Mouse (Mus musculus) hindbrain, embryonic 12.5 days (tissue): ENCODE measurements at regions not wholly inside any gene's neighbourhood (a gene's known extent, or its start where the extent isn't known, plus 50 kb on each side); places are given as distances from the start of the nearest gene placed in this dataset.

Experiments
- ATAC-seq: fragments of 200-750 bp; cut with Nextera tagmentation; 2 replicates; pipeline ENCODE4 v1.8.0; 2017; ENCODE audit warnings: moderate TSS enrichment; ENCODE audit not compliant: low FRiP score
- H3K27ac ChIP-seq: fragments of 300-500 bp; sonication (generic); 2 replicates; pipeline ENCODE4 v1.5.1; 2016; ENCODE audit warnings: mild to moderate bottlenecking
- H3K27me3 ChIP-seq: fragments of 300-500 bp; sonication (generic); 2 replicates; pipeline ENCODE4 v1.6.1; 2016; ENCODE audit warnings: mild to moderate bottlenecking
- H3K36me3 ChIP-seq: fragments of 300-500 bp; sonication (generic); 2 replicates; pipeline ENCODE4 v1.6.1; 2016; ENCODE audit warnings: mild to moderate bottlenecking
- H3K4me1 ChIP-seq: fragments of 300-500 bp; sonication (generic); 2 replicates; pipeline ENCODE4 v1.6.1; 2016
- H3K4me2 ChIP-seq: fragments of 300-500 bp; sonication (generic); replicated peaks from 2 replicates; pipeline ENCODE4 v1.6.1; 2016; ENCODE audit warnings: mild to moderate bottlenecking
- H3K4me3 ChIP-seq: fragments of 300-500 bp; sonication (generic); 2 replicates; pipeline ENCODE4 v1.5.1; 2016; ENCODE audit warnings: mild to moderate bottlenecking
- H3K9ac ChIP-seq: fragments of 300-500 bp; sonication (generic); 2 replicates; pipeline ENCODE4 v1.6.1; 2016; ENCODE audit warnings: mild to moderate bottlenecking, moderate library complexity
- H3K9me3 ChIP-seq: fragments of 300-500 bp; sonication (generic); replicated peaks from 2 replicates; pipeline ENCODE4 v1.6.1; 2016; ENCODE audit warnings: mild to moderate bottlenecking
- WGBS: fragments of 180-500 bp; shearing (Covaris S2); methylation state at CpG from one replicate; pipeline ENCODE4 v1.1.7; 2016; 5-methylcytosine and 5-hydroxymethylcytosine counted together

- no peaks in the 10 kb centered on the region for H3K36me3 ChIP-seq
- H3K9me3 ChIP-seq: no peaks in the 10 kb centered on the region
- H3K4me3 ChIP-seq: no peak overlapping the region
- WGBS: 90% methylated on average over 3 of the region's 3 CpGs
- no peak overlapping the region for H3K27ac ChIP-seq
- peaks cover 10% of the 10 kb centered on the region for H3K4me1 ChIP-seq
- H3K27me3 ChIP-seq: no peaks in the 10 kb centered on the region
- no peak for ATAC-seq
- no peak overlapping the region for H3K4me2 ChIP-seq
- H3K9ac ChIP-seq: no peak overlapping the region
Observed at GRCm38 (mm10) chr7:83035190-83035589, 168.1 kb downstream of the Mex3b start.

- H3K36me3 ChIP-seq: no peaks in the 10 kb centered on the region
- H3K4me1 ChIP-seq: peaks cover 10% of the 10 kb centered on the region
- H3K27ac ChIP-seq: no peak overlapping the region
- ATAC-seq: no peak
- WGBS: 44% methylated on average over 2 of the region's 2 CpGs
- no peaks in the 10 kb centered on the region for H3K27me3 ChIP-seq
- no peaks in the 10 kb centered on the region for H3K9me3 ChIP-seq
- H3K4me2 ChIP-seq: no peak overlapping the region
- no peak overlapping the region for H3K9ac ChIP-seq
- no peak overlapping the region for H3K4me3 ChIP-seq
Observed at GRCm38 (mm10) chr7:83036397-83036796, 169.3 kb downstream of the Mex3b start.

- Histone ChIP-seq H3K4me1 (peaks cover 6% of the 10 kb centered on the region), H3K27ac (no peak overlapping the region), H3K4me3 (no peak overlapping the region), H3K36me3 (no peaks in the 10 kb centered on the region), H3K27me3 (no peaks in the 10 kb centered on the region), H3K9ac (no peak overlapping the region), H3K4me2 (no peak overlapping the region), H3K9me3 (no peaks in the 10 kb centered on the region)
- no peak; the same call in 1 of the 2 replicates for ATAC-seq
- WGBS: 0% methylated on average over 2 of the region's 2 CpGs
Observed at GRCm38 (mm10) chr7:83037100-83037499, 170.0 kb downstream of the Mex3b start.

GRCm38 (mm10) chr7:83037714-83038113 is 170.6 kb downstream of the Mex3b start:
- Histone ChIP-seq H3K4me2 (no peak overlapping the region), H3K4me1 (peaks cover 4% of the 10 kb centered on the region), H3K9me3 (no peaks in the 10 kb centered on the region), H3K27me3 (no peaks in the 10 kb centered on the region), H3K27ac (no peak overlapping the region), H3K36me3 (no peaks in the 10 kb centered on the region), H3K4me3 (no peak overlapping the region), H3K9ac (no peak overlapping the region)
- no peak for ATAC-seq
- WGBS: 53% methylated on average over 2 of the region's 2 CpGs

- H3K4me2 ChIP-seq: no peak overlapping the region
- H3K27ac ChIP-seq: no peak overlapping the region
- H3K9ac ChIP-seq: no peak overlapping the region
- WGBS: 92% methylated on average over 3 of the region's 3 CpGs
- no peak for ATAC-seq
- no peak overlapping the region for H3K4me3 ChIP-seq
- no peaks in the 10 kb centered on the region for H3K36me3 ChIP-seq
- no peaks in the 10 kb centered on the region for H3K9me3 ChIP-seq
- H3K27me3 ChIP-seq: no peaks in the 10 kb centered on the region
- H3K4me1 ChIP-seq: no peaks in the 10 kb centered on the region
Observed at GRCm38 (mm10) chr7:83043746-83044145, 176.6 kb downstream of the Mex3b start.

- peaks cover 2% of the 10 kb centered on the region; the same call in 1 of the 2 replicates for H3K4me1 ChIP-seq
- H3K27ac ChIP-seq: no peak overlapping the region
- no peaks in the 10 kb centered on the region for H3K9me3 ChIP-seq
- no peak overlapping the region for H3K9ac ChIP-seq
- 92% methylated on average over 3 of the region's 3 CpGs for WGBS
- H3K4me2 ChIP-seq: no peak overlapping the region
- no peak for ATAC-seq
- H3K36me3 ChIP-seq: no peaks in the 10 kb centered on the region
- no peaks in the 10 kb centered on the region for H3K27me3 ChIP-seq
- H3K4me3 ChIP-seq: no peak overlapping the region
Observed at GRCm38 (mm10) chr7:83045266-83045665, 178.1 kb downstream of the Mex3b start.

GRCm38 (mm10) chr7:83050011-83050410 is 182.9 kb downstream of the Mex3b start:
- Histone ChIP-seq H3K36me3 (no peaks in the 10 kb centered on the region), H3K9ac (no peak overlapping the region), H3K27me3 (no peaks in the 10 kb centered on the region; the same call in 1 of the 2 replicates), H3K4me3 (no peak overlapping the region), H3K4me2 (no peak overlapping the region), H3K9me3 (no peaks in the 10 kb centered on the region), H3K27ac (no peak overlapping the region), H3K4me1 (peaks cover 2% of the 10 kb centered on the region; the same call in 1 of the 2 replicates)
- ATAC-seq: no peak; the same call in 1 of the 2 replicates
- WGBS: 21% methylated on average over 3 of the region's 3 CpGs

GRCm38 (mm10) chr7:83050833-83051497 is 183.8 kb downstream of the Mex3b start:
- ATAC-seq: no peak
- 95% methylated on average over 6 of the region's 6 CpGs for WGBS
- no peaks in the 10 kb centered on the region; the same call in 1 of the 2 replicates for H3K27me3 ChIP-seq
- no peaks in the 10 kb centered on the region for H3K9me3 ChIP-seq
- H3K27ac ChIP-seq: no peak overlapping the region
- no peaks in the 10 kb centered on the region for H3K36me3 ChIP-seq
- peaks cover 2% of the 10 kb centered on the region; the same call in 1 of the 2 replicates for H3K4me1 ChIP-seq
- no peak overlapping the region for H3K9ac ChIP-seq
- H3K4me3 ChIP-seq: no peak overlapping the region
- H3K4me2 ChIP-seq: no peak overlapping the region

- 86% methylated on average over 13 of the region's 13 CpGs for WGBS
- no peak overlapping the region for H3K4me3 ChIP-seq
- H3K9ac ChIP-seq: no peak overlapping the region
- H3K4me1 ChIP-seq: no peaks in the 10 kb centered on the region
- H3K4me2 ChIP-seq: no peak overlapping the region
- no peaks in the 10 kb centered on the region for H3K27me3 ChIP-seq
- no peaks in the 10 kb centered on the region for H3K36me3 ChIP-seq
- no peak for ATAC-seq
- no peaks in the 10 kb centered on the region for H3K9me3 ChIP-seq
- no peak overlapping the region for H3K27ac ChIP-seq
Observed at GRCm38 (mm10) chr7:83056101-83056935, 189.2 kb downstream of the Mex3b start.

GRCm38 (mm10) chr7:83060318-83060717 is 193.2 kb downstream of the Mex3b start:
- H3K4me2 ChIP-seq: no peak overlapping the region
- H3K4me1 ChIP-seq: no peaks in the 10 kb centered on the region
- no peak for ATAC-seq
- WGBS: 69% methylated on average over 3 of the region's 3 CpGs
- H3K9me3 ChIP-seq: no peaks in the 10 kb centered on the region
- H3K27ac ChIP-seq: no peak overlapping the region
- H3K4me3 ChIP-seq: no peak overlapping the region
- H3K36me3 ChIP-seq: no peaks in the 10 kb centered on the region
- no peak overlapping the region for H3K9ac ChIP-seq
- H3K27me3 ChIP-seq: no peaks in the 10 kb centered on the region

GRCm38 (mm10) chr7:83060733-83061132 is 193.6 kb downstream of the Mex3b start:
- no peak overlapping the region for H3K9ac ChIP-seq
- no peak for ATAC-seq
- no peaks in the 10 kb centered on the region for H3K9me3 ChIP-seq
- no peaks in the 10 kb centered on the region for H3K27me3 ChIP-seq
- no peaks in the 10 kb centered on the region for H3K4me1 ChIP-seq
- no peak overlapping the region for H3K4me2 ChIP-seq
- no peak overlapping the region for H3K27ac ChIP-seq
- H3K36me3 ChIP-seq: no peaks in the 10 kb centered on the region
- H3K4me3 ChIP-seq: no peak overlapping the region
- 46% methylated on average over 5 of the region's 5 CpGs for WGBS

- 72% methylated on average over 7 of the region's 7 CpGs for WGBS
- no peak overlapping the region for H3K27ac ChIP-seq
Observed at GRCm38 (mm10) chr7:83061197-83061893, 194.2 kb downstream of the Mex3b start.

More at GRCm38 (mm10) chr7:83061197-83061893, 194.2 kb downstream of the Mex3b start:
- Histone ChIP-seq H3K9ac (no peak overlapping the region), H3K36me3 (no peaks in the 10 kb centered on the region), H3K9me3 (no peaks in the 10 kb centered on the region), H3K4me3 (no peak overlapping the region), H3K4me1 (no peaks in the 10 kb centered on the region), H3K27me3 (no peaks in the 10 kb centered on the region), H3K4me2 (no peak overlapping the region)
- no peak for ATAC-seq
